Mouse (Mus musculus): ENCODE measurements around the gene Adam8.

DNA sequence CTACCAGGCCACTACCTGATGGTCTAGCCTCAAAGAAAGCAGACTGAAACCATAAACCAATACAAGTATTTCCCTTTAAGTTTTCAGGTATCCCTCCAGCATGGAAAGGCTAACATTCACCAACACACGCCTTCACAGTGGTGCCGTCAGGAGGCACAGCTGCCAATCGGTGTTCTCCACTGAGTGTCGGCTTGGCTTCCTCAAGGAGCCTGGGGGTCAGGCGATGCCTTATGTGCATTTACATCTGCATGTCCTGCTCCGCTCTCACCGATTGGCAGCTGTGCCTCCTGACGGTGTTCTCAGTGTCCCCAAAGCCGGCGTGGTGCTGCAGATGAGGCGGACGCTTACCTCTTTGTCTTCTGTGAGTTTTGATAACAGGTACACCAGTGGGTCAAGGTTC is 39.4 kb upstream of the Adam8 start:
- no peak for TF ChIP-seq CTCF (IDR thresholded peaks at IDR 0.05; ENCODE audit: control insufficient read depth, insufficient read depth, low read length)
- TF ChIP-seq POLR2A (IDR thresholded peaks at IDR 0.05; ENCODE audit: borderline replicate concordance, control insufficient read depth, low read depth, low read length), result no peak

Data from bone marrow, adult 2 months (tissue).